Mouse (Mus musculus): ENCODE data around the gene Atp5j2.
"Not testable (repeated sequence)": the region's sequence is repeated elsewhere in the genome, so short reads cannot be mapped to it uniquely, and the experiment has no call there.

Gene Atp5j2

DNA sequence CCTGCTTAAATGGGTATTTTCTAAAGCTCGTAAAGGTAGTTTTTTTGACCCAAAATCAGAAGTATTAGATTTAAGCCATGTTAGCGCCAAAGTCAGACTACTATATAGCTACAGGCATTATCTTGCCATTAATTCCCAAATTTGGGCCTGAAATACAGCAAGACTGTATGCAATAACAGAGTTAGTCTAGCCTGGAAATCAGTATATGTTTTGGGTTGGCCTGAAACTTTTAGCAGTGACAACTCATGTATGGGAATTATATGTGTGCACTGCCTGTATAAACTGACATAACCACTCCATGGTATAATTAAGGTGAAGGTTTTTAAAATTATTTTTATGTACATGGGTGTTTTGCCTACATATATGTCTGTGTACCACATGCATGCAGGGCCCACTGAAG is at the start of gene Atp5j2:
TSS of gene Atp5j2 (minus strand) at position 101 of the 400 bp plus-strand sequence.
- TF ChIP-seq POU5F1 (IDR thresholded peaks at IDR 0.05; ENCODE audit: borderline replicate concordance, low read length) (no peak), NANOG (IDR thresholded peaks at IDR 0.05; ENCODE audit: borderline replicate concordance, low read length) (no peak), CTCF (conservative IDR thresholded peaks at IDR 0.05; ENCODE audit: low read length) (no peak)
- Histone ChIP-seq H3K9me3 (ENCODE audit: low read length) (no peaks in the 10 kb centered on the region), H3K4me1 (replicated peaks; ENCODE audit: low read depth, low read length) (peaks cover 49% of the 10 kb centered on the region), H3K27me3 (ENCODE audit: insufficient read depth, low read length) (no peaks in the 10 kb centered on the region), H3K4me3 (replicated peaks; ENCODE audit: low read length) (peak within 1 kb of the TSS; percentile 98), H3K36me3 (ENCODE audit: insufficient read depth, low read length) (peaks cover 68% of the 10 kb centered on the region)

DNA sequence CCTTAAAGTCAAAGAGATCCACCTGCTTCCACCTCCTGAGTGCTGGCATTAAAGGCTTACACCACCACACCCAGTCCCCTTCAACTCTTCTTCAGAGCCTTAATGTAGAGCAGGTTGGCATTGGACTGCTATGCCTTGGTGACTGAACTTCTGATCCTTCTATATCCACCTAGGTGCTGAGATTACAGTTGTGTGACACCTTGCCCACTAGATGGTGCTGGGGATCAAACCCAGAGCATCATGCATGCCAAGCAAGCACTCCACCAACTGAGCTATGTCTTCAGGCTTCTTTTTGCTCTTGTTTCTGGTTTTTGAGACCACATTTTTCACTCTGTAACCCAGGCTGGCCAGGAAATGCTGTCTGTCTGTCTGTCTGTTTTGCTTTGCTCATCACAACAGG is 42.8 kb upstream of the Atp5j2 start:
- Histone ChIP-seq H3K9me3 (ENCODE audit: low read length) (no peaks in the 10 kb centered on the region), H3K27me3 (ENCODE audit: insufficient read depth, low read length) (no peaks in the 10 kb centered on the region), H3K4me3 (replicated peaks; ENCODE audit: low read length) (no peak overlapping the region), H3K36me3 (ENCODE audit: insufficient read depth, low read length) (peaks cover 67% of the 10 kb centered on the region), H3K4me1 (replicated peaks; ENCODE audit: low read depth, low read length) (peaks cover 56% of the 10 kb centered on the region)
- TF ChIP-seq POU5F1 (IDR thresholded peaks at IDR 0.05; ENCODE audit: borderline replicate concordance, low read length) (no peak), CTCF (conservative IDR thresholded peaks at IDR 0.05; ENCODE audit: low read length) (peak; percentile 39)

DNA sequence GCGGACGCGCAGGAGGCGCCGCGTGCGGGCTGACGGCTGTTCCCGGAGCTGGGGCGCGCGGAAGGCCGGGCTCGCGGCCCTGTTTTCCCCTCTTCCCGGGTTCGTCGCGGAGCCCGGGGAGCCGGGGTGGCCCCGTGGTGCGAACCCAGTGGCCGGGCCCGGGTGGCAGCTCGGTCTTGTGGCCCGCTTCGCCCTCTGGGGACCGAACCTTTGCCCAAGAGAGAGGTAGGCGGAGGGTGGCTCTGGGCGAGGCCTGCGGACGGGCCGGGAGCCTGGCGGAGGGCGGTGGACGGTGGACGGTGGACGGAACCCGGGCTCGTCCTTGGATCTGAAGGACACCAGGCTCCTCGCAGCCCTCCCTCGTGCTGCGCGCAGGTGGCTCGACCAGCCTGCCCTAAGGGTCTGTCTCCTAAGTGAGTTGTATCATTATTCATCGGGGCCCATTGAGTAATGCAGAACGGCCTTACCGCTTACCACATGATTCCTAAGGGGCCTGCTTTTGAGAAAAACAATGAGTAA is 40.1 kb upstream of the Atp5j2 start:
- peaks cover 47% of the 10 kb centered on the region for H3K4me1 ChIP-seq (replicated peaks; ENCODE audit: low read depth, low read length)
- H3K4me3 ChIP-seq (replicated peaks; ENCODE audit: low read length): peak overlapping the region; percentile 98
- H3K9me3 ChIP-seq (ENCODE audit: low read length): no peaks in the 10 kb centered on the region
- H3K27me3 ChIP-seq (ENCODE audit: insufficient read depth, low read length): no peaks in the 10 kb centered on the region
- TF ChIP-seq POU5F1 (IDR thresholded peaks at IDR 0.05; ENCODE audit: borderline replicate concordance, low read length): no peak
- TF ChIP-seq CTCF (conservative IDR thresholded peaks at IDR 0.05; ENCODE audit: low read length): no peak
- TF ChIP-seq NANOG (IDR thresholded peaks at IDR 0.05; ENCODE audit: borderline replicate concordance, low read length): no peak
- H3K36me3 ChIP-seq (ENCODE audit: insufficient read depth, low read length): peaks cover 41% of the 10 kb centered on the region

DNA sequence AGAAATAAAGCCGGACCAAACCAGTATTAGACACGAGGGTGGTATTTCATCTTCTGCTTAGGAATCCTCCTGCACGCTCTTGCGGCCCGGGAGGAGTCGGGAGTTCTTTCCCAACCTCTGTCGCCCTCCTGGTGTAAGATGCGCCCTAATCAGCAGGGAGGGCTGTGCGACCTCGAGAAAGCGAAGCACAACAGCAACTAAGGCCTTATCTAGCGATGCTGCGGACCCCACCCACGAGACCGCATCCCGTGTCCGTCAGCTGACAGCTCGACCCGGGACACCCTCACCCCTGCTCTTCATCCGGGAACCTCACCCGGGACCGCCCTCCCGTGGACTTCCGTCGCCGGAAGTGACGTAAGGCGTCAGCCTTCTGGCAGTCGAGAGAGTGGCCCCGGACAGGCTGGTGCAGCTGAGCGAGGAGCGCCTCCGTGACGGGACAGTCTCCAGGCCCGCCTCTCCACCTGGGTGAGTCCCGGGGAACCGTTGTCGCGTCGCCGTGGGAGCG is 39.6 kb upstream of the Atp5j2 start, which contains the start of gene Zfp655:
TSS of gene Zfp655 (plus strand) at position 349 of the 505 bp plus-strand sequence.
- no peaks in the 10 kb centered on the region for H3K27me3 ChIP-seq (ENCODE audit: insufficient read depth, low read length)
- TF ChIP-seq NANOG (IDR thresholded peaks at IDR 0.05; ENCODE audit: borderline replicate concordance, low read length) (no peak), CTCF (conservative IDR thresholded peaks at IDR 0.05; ENCODE audit: low read length) (no peak), POU5F1 (IDR thresholded peaks at IDR 0.05; ENCODE audit: borderline replicate concordance, low read length) (no peak)
- peaks cover 35% of the 10 kb centered on the region for H3K36me3 ChIP-seq (ENCODE audit: insufficient read depth, low read length)
- peaks cover 43% of the 10 kb centered on the region for H3K4me1 ChIP-seq (replicated peaks; ENCODE audit: low read depth, low read length)
- no peaks in the 10 kb centered on the region for H3K9me3 ChIP-seq (ENCODE audit: low read length)
- H3K4me3 ChIP-seq (replicated peaks; ENCODE audit: low read length): peak within 1 kb of the TSS; percentile 98

DNA sequence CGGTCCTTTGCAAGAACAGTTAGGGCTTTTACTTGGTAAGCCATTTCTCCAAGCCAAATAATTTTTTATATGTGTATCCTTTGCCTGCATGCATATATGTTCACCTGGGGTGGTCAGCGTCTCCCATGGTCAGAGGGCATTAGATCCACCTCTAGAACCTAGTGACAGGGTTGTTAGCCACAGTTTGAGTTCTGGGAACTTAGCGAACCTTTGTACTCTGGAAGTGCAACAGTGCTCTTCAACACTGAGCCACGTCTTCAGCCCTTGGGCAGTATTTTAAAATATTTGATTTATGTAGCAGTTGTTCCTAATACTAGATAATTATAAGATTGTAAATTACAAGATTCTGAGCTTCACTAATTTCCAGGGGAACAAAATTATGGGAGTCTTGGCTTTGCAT is 38.8 kb upstream of the Atp5j2 start:
- H3K4me3 ChIP-seq (replicated peaks; ENCODE audit: low read length): peak overlapping the region; percentile 98

DNA sequence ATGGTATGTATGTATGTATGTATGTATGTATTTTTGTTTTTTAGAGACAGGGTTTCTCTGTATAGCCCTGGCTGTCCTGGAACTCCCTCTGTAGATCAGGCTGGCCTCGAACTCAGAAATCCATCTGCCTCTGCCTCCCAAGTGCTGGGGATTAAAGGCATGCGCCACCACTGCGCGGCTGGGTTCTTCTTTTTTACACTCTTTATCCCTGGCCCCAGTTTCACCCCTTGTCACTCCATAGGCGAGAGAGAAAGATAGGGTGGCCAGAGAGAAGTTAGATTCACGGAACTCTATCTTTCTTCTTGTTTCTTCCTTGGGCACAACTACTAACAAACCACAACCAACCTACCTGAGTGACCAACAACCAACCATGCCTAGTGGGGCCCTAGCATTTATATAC is 37.4 kb upstream of the Atp5j2 start:
- peaks cover 15% of the 10 kb centered on the region for H3K36me3 ChIP-seq (ENCODE audit: insufficient read depth, low read length)
- not testable (repeated sequence) for H3K4me3 ChIP-seq (replicated peaks; ENCODE audit: low read length); H3K27me3 ChIP-seq (ENCODE audit: insufficient read depth, low read length); H3K9me3 ChIP-seq (ENCODE audit: low read length)
- peaks cover 29% of the 10 kb centered on the region for H3K4me1 ChIP-seq (replicated peaks; ENCODE audit: low read depth, low read length)

More for the DNA sequence above, 38.8 kb upstream of the Atp5j2 start:
- Histone ChIP-seq H3K4me1 (replicated peaks; ENCODE audit: low read depth, low read length) (peaks cover 40% of the 10 kb centered on the region), H3K9me3 (ENCODE audit: low read length) (no peaks in the 10 kb centered on the region), H3K36me3 (ENCODE audit: insufficient read depth, low read length) (peaks cover 29% of the 10 kb centered on the region), H3K27me3 (ENCODE audit: insufficient read depth, low read length) (no peaks in the 10 kb centered on the region)
- TF ChIP-seq CTCF (conservative IDR thresholded peaks at IDR 0.05; ENCODE audit: low read length) (no peak), NANOG (IDR thresholded peaks at IDR 0.05; ENCODE audit: borderline replicate concordance, low read length) (no peak), POU5F1 (IDR thresholded peaks at IDR 0.05; ENCODE audit: borderline replicate concordance, low read length) (no peak)

DNA sequence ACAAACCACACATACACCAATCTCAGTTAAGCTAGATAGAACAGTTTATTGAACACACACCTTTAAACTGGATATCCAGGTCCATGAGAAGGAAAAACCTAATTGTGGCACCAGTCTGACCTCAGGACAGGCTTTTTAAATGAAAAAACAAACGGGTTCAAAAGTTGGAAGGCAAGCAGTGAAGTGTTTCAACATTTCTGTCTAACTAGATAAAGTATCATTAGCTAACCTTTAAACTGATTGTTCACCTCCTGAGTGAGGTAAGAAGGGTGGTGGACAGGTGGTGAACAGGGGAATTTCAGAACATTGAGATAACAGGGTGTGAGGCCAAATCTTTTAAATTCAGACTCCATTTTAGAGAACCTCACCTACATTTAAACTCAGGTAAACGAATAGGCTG is 34.6 kb upstream of the Atp5j2 start:
- H3K27me3 ChIP-seq (ENCODE audit: insufficient read depth, low read length): no peaks in the 10 kb centered on the region
- no peak overlapping the region for H3K4me3 ChIP-seq (replicated peaks; ENCODE audit: low read length)
- H3K4me1 ChIP-seq (replicated peaks; ENCODE audit: low read depth, low read length): peaks cover 33% of the 10 kb centered on the region
- TF ChIP-seq CTCF (conservative IDR thresholded peaks at IDR 0.05; ENCODE audit: low read length) (no peak), NANOG (IDR thresholded peaks at IDR 0.05; ENCODE audit: borderline replicate concordance, low read length) (no peak), POU5F1 (IDR thresholded peaks at IDR 0.05; ENCODE audit: borderline replicate concordance, low read length) (no peak)
- peaks cover 7% of the 10 kb centered on the region for H3K36me3 ChIP-seq (ENCODE audit: insufficient read depth, low read length)
- no peaks in the 10 kb centered on the region for H3K9me3 ChIP-seq (ENCODE audit: low read length)

DNA sequence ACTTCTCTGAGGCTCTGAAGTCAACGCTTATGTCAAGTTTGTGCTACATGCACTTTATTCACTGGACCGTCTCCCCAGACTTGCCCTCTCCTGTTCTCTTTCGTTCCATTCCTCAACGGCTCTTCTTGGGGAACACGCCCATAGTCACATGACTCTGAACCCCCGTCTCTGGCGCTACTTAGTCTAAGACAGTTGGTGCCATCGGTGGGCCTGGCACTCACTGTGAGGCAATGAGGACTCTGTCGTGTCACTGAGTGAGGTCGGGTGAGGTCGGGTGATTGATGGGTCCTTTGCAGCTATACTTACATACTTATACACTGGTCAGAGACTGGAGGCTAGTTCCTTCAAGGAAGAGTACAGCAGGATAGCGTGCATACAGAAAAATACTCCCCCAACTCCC is 31.5 kb upstream of the Atp5j2 start:
- Histone ChIP-seq H3K27me3 (ENCODE audit: insufficient read depth, low read length) (no peaks in the 10 kb centered on the region), H3K9me3 (ENCODE audit: low read length) (no peaks in the 10 kb centered on the region), H3K4me3 (replicated peaks; ENCODE audit: low read length) (peak overlapping the region; percentile 35), H3K36me3 (ENCODE audit: insufficient read depth, low read length) (peaks cover 31% of the 10 kb centered on the region), H3K4me1 (replicated peaks; ENCODE audit: low read depth, low read length) (peaks cover 52% of the 10 kb centered on the region)
- TF ChIP-seq CTCF (conservative IDR thresholded peaks at IDR 0.05; ENCODE audit: low read length) (no peak), POU5F1 (IDR thresholded peaks at IDR 0.05; ENCODE audit: borderline replicate concordance, low read length) (no peak), NANOG (IDR thresholded peaks at IDR 0.05; ENCODE audit: borderline replicate concordance, low read length) (no peak)

DNA sequence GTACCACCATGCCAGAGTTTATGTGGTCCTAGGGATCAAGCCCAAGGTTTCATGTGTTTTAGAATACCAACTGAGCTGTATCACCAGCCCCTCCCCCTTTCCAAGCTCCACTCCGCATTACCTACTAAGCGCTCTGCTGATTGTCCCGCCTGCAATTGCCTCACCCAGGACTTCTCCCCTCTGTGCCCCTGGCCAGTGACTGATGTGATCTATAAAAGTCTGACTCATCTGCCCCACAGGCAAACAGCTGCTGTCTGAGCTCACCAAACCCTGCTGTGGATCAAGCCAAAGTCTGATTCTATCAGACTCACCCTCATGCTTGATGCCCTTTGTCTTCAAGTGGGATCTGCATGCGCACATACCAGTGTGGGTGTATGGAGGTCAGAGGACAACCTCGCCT is 31.0 kb upstream of the Atp5j2 start:
- peak overlapping the region; percentile 35 for H3K4me3 ChIP-seq (replicated peaks; ENCODE audit: low read length)
- H3K27me3 ChIP-seq (ENCODE audit: insufficient read depth, low read length): no peaks in the 10 kb centered on the region
- H3K9me3 ChIP-seq (ENCODE audit: low read length): no peaks in the 10 kb centered on the region
- H3K4me1 ChIP-seq (replicated peaks; ENCODE audit: low read depth, low read length): peaks cover 58% of the 10 kb centered on the region
- no peak for TF ChIP-seq NANOG (IDR thresholded peaks at IDR 0.05; ENCODE audit: borderline replicate concordance, low read length)
- TF ChIP-seq POU5F1 (IDR thresholded peaks at IDR 0.05; ENCODE audit: borderline replicate concordance, low read length): no peak
- no peak for TF ChIP-seq CTCF (conservative IDR thresholded peaks at IDR 0.05; ENCODE audit: low read length)
- peaks cover 34% of the 10 kb centered on the region for H3K36me3 ChIP-seq (ENCODE audit: insufficient read depth, low read length)

All from E14TG2a.4 (cell line).